Mouse (Mus musculus) adrenal gland, postnatal 10 days (tissue): Measurements from ENCODE around the gene Bap1. TPM values are rescaled to one million over a fixed set of nuclear protein-coding genes. Genes with fewer than 3 reads are reported as not detected.

Experiments
- total RNA-seq, 2 experiments: library from RNA; stranded (reverse); gene quantifications; 2 replicates each; pipeline ENCODE4 v1.2.3; 2021

Gene Bap1
- total RNA-seq, 2 experiments from 2014 or later, result 58.4 to 67.6 TPM

Other genes with a start within 250 kb of the Bap1 start
- gene Spcs1, start 249.8 kb upstream of the Bap1 start, total RNA-seq, result 100 to 1,000 TPM; 215 to 225 TPM
- gene Pbrm1, start 232.3 kb upstream of the Bap1 start, total RNA-seq, result 10 to 100 TPM; 53.5 to 65.9 TPM
- gene Gnl3, start 232.3 kb upstream of the Bap1 start, total RNA-seq, result 10 to 100 TPM; 61.5 to 81.2 TPM
- gene Smim4, start 122.5 kb upstream of the Bap1 start, total RNA-seq, result 100 to 1,000 TPM in 1 of 2 experiments, 10 to 100 TPM in 1; 86.9 to 103 TPM
- 10 to 100 TPM; 52.0 to 52.6 TPM for gene Nt5dc2, start 120.4 kb upstream of the Bap1 start, total RNA-seq
- 10 to 100 TPM; 74.3 to 74.8 TPM for gene Stab1, start 82.8 kb upstream of the Bap1 start, total RNA-seq
- gene Tnnc1, start 43.1 kb upstream of the Bap1 start, total RNA-seq, result 10 to 100 TPM; 11.1 to 45.0 TPM
- 100 to 1,000 TPM; 224 to 328 TPM for gene Nisch, start 34.5 kb upstream of the Bap1 start, total RNA-seq
- 10 to 100 TPM; 12.1 to 12.3 TPM for gene Sema3g, start 33.6 kb upstream of the Bap1 start, total RNA-seq
- gene Phf7, start 133 bp upstream of the Bap1 start, total RNA-seq, result 1 to 10 TPM; 9.1 to 9.2 TPM
- 1 to 10 TPM in 1 of 2 experiments, under 1 TPM in 1; 0.99 to 1.2 TPM for gene Dnah1, start 72.4 kb downstream of the Bap1 start, total RNA-seq
- 10 to 100 TPM; 33.7 to 40.9 TPM for gene Capn7, start 85.2 kb downstream of the Bap1 start, total RNA-seq
- 100 to 1,000 TPM; 107 to 135 TPM for gene Sh3bp5, start 184.6 kb downstream of the Bap1 start, total RNA-seq
- 10 to 100 TPM; 30.9 to 38.7 TPM for gene Eaf1, start 242.9 kb downstream of the Bap1 start, total RNA-seq
- 10 to 100 TPM; 19.7 to 24.1 TPM for gene Mettl6, start 243.6 kb downstream of the Bap1 start, total RNA-seq